11 mouse cellular contexts compared by ENCODE assay signal in genomic region chr10:90577099-90577461, GRCm38 (mm10).
DNase-seq lines count a peak whose midpoint lies in the region; ATAC-seq lines count a peak whose summit lies in the region.
"Had no signal": no experiment of that assay in that cellular context is flagged by ENCODE, and none has a peak within 500 bp of the region (broad histone marks: within the 10 kb centered on the region; RNA-seq: fewer than 3 reads in every experiment).

No protein-coding gene starts in this region.

- peak overlapping the region; percentile 52 for H3K4me2 ChIP-seq in kidney, embryonic 14.5 days (replicated peaks; ENCODE audit: low read depth, low read length)
- peak overlapping the region; percentile 25 for H3K4me2 ChIP-seq in embryonic facial prominence, embryonic 11.5 days (ENCODE audit: low read depth, low read length)
- H3K4me2 ChIP-seq in forebrain, embryonic 14.5 days (ENCODE audit: low read length), result peak overlapping the region; percentile 87
- H3K4me2 ChIP-seq in midbrain, embryonic 12.5 days (replicated peaks), result peak overlapping the region; percentile 61

- WGBS in kidney, embryonic 14.5 days, result 52% methylated on average over 6 of the region's 6 CpGs
- 77% methylated on average over 6 of the region's 6 CpGs for WGBS in embryonic facial prominence, embryonic 11.5 days
- WGBS in forebrain, embryonic 14.5 days, result 31% methylated on average over 6 of the region's 6 CpGs
- 46% methylated on average over 6 of the region's 6 CpGs for WGBS in midbrain, embryonic 12.5 days

- peak overlapping the region; percentile 18; the same call in 1 of the 2 replicates for H3K9ac ChIP-seq in kidney, embryonic 14.5 days (ENCODE audit: low read depth, low read length)
- no peak overlapping the region for H3K9ac ChIP-seq in embryonic facial prominence, embryonic 11.5 days (replicated peaks; ENCODE audit: low read length)
- peak overlapping the region; percentile 74 for H3K9ac ChIP-seq in forebrain, embryonic 14.5 days (ENCODE audit: low read length)
- H3K9ac ChIP-seq in midbrain, embryonic 12.5 days (replicated peaks), result peak overlapping the region; percentile 32; the same call in 1 of the 2 replicates

- H3K4me1 ChIP-seq in kidney, embryonic 14.5 days (ENCODE audit: control insufficient read depth, insufficient read depth, low read length), result peaks cover 5% of the 10 kb centered on the region
- H3K4me1 ChIP-seq in embryonic facial prominence, embryonic 11.5 days (ENCODE audit: control insufficient read depth, insufficient read depth, low read length), result no peaks in the 10 kb centered on the region
- H3K4me1 ChIP-seq in forebrain, embryonic 14.5 days (ENCODE audit: control insufficient read depth, insufficient read depth, low read length), result peaks cover 14% of the 10 kb centered on the region
- H3K4me1 ChIP-seq in midbrain, embryonic 12.5 days, result peaks cover 14% of the 10 kb centered on the region; the same call in 1 of the 2 replicates

- no peaks in the 10 kb centered on the region for H3K36me3 ChIP-seq in kidney, embryonic 14.5 days (ENCODE audit: control insufficient read depth, insufficient read depth, low read length)
- no peaks in the 10 kb centered on the region for H3K36me3 ChIP-seq in embryonic facial prominence, embryonic 11.5 days (replicated peaks; ENCODE audit: control insufficient read depth, insufficient read depth, low read depth, low read length)
- no peaks in the 10 kb centered on the region for H3K36me3 ChIP-seq in forebrain, embryonic 14.5 days (ENCODE audit: control insufficient read depth, insufficient read depth, low read length)
- H3K36me3 ChIP-seq in midbrain, embryonic 12.5 days, result no peaks in the 10 kb centered on the region

- H3K27ac ChIP-seq in kidney, embryonic 14.5 days (ENCODE audit: low read depth, low read length), result no peak overlapping the region
- H3K27ac ChIP-seq in embryonic facial prominence, embryonic 11.5 days (replicated peaks; ENCODE audit: low read depth, low read length), result no peak overlapping the region
- peak overlapping the region; percentile 92 for H3K27ac ChIP-seq in forebrain, embryonic 14.5 days (ENCODE audit: low read depth, low read length)
- peak overlapping the region; percentile 75 for H3K27ac ChIP-seq in midbrain, embryonic 12.5 days (replicated peaks)

- H3K4me3 ChIP-seq in kidney, embryonic 14.5 days (ENCODE audit: low read length), result peak overlapping the region; percentile 34
- H3K4me3 ChIP-seq in embryonic facial prominence, embryonic 11.5 days (ENCODE audit: low read depth, low read length), result no peak overlapping the region
- H3K4me3 ChIP-seq in forebrain, embryonic 14.5 days (ENCODE audit: low read depth, low read length), result peak overlapping the region; percentile 48
- H3K4me3 ChIP-seq in midbrain, embryonic 12.5 days, result peak overlapping the region; percentile 34

- no peaks in the 10 kb centered on the region for H3K9me3 ChIP-seq in kidney, embryonic 14.5 days (ENCODE audit: control insufficient read depth, low read length)
- H3K9me3 ChIP-seq in embryonic facial prominence, embryonic 11.5 days (replicated peaks; ENCODE audit: control insufficient read depth, low read length), result no peaks in the 10 kb centered on the region
- H3K9me3 ChIP-seq in forebrain, embryonic 14.5 days (replicated peaks; ENCODE audit: control insufficient read depth, low read length), result no peaks in the 10 kb centered on the region
- no peaks in the 10 kb centered on the region for H3K9me3 ChIP-seq in midbrain, embryonic 12.5 days

- H3K27me3 ChIP-seq in kidney, embryonic 14.5 days (ENCODE audit: control insufficient read depth, insufficient read depth, low read length), result no peaks in the 10 kb centered on the region
- H3K27me3 ChIP-seq in embryonic facial prominence, embryonic 11.5 days (ENCODE audit: control insufficient read depth, insufficient read depth, low read length), result no peaks in the 10 kb centered on the region
- no peaks in the 10 kb centered on the region for H3K27me3 ChIP-seq in forebrain, embryonic 14.5 days (replicated peaks; ENCODE audit: control insufficient read depth, insufficient read depth, low read length)
- H3K27me3 ChIP-seq in midbrain, embryonic 12.5 days, result no peaks in the 10 kb centered on the region

- DNase-seq in kidney, adult 9 months, result no peak
- no peak for DNase-seq in embryonic facial prominence, embryonic 11.5 days (ENCODE audit: low spot score)
- DNase-seq in forebrain, embryonic 14.5 days (ENCODE audit: low spot score), result peak; percentile 53
- no peak for DNase-seq in spleen, postnatal 14 days (ENCODE audit: low spot score in 2 of 2)
- DNase-seq in layer of hippocampus, postnatal 25 days (ENCODE audit: extremely low spot score in 1 of 2, low spot score in 1 of 2), result no peak
- DNase-seq: adrenal gland, adult 8-10 months; gastrocnemius, postnatal 14 days; lung, adult 2 months had no signal

- ATAC-seq in kidney, embryonic 14.5 days (ENCODE audit: low FRiP score, low TSS enrichment), result no peak
- no peak for ATAC-seq in embryonic facial prominence, embryonic 11.5 days (replicated peaks; ENCODE audit: insufficient number of reproducible peaks, low FRiP score, low TSS enrichment, low read depth)
- ATAC-seq in forebrain, embryonic 14.5 days, result peak; percentile 15; the same call in 1 of the 2 replicates
- no peak; the same call in 1 of the 2 replicates for ATAC-seq in midbrain, embryonic 12.5 days (ENCODE audit: low FRiP score, low read depth)
- ATAC-seq in megakaryocyte progenitor cell, adult 5-6 weeks (replicated peaks; ENCODE audit: poor library complexity), result no peak

Comparison
In these comparisons a context has a peak if more than half of its experiments do, and no peak if none do; other contexts are left out.
1. H3K27ac ChIP-seq: peak in forebrain, embryonic 14.5 days (single experiment) and midbrain, embryonic 12.5 days (single experiment); none in kidney, embryonic 14.5 days (single experiment) and embryonic facial prominence, embryonic 11.5 days (single experiment).
2. H3K4me2 ChIP-seq: peak in every context shown above with its lines; median percentile 87 in forebrain, embryonic 14.5 days; 61 in midbrain, embryonic 12.5 days; 52 in kidney, embryonic 14.5 days; 25 in embryonic facial prominence, embryonic 11.5 days.